ENCODE assay signal across 23 mouse cellular contexts in the genomic region with DNA sequence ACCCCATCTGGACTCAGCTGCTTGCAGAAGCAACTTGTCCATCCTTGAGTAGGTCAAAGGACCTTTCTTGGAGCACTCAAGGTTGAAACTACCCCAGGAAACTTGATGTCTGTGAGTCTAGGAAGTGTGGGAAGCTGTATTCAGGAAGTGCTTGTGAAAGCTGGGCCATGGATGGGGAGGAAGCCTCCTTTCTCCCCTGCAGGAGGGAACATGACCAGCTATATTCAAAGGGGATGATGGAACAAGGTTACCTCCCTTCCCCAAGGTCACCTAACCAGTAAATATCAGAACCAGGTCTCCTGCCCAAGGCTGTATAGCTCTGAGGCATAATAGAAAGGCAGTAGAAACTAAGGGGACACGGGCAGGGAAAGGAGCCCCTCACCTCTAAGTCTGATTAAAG.
"Had no signal": no experiment of that assay in that cellular context is flagged by ENCODE, and none has a peak within 500 bp of the region (broad histone marks: within the 10 kb centered on the region; RNA-seq: fewer than 3 reads in every experiment).

No protein-coding gene starts in this region.

- H3K27ac ChIP-seq: hindbrain, embryonic 13.5 days; hindbrain, embryonic 15.5 days; hindbrain, postnatal 0 days; kidney, embryonic 15.5 days; kidney, postnatal 0 days; limb, embryonic 13.5 days; limb, embryonic 15.5 days; liver, embryonic 12.5 days; liver, embryonic 14.5 days had no signal

- H3K4me3 ChIP-seq: hindbrain, embryonic 13.5 days; hindbrain, embryonic 15.5 days; kidney, embryonic 15.5 days; limb, embryonic 13.5 days; limb, embryonic 15.5 days; liver, embryonic 12.5 days had no signal

- H3K27me3 ChIP-seq: hindbrain, embryonic 15.5 days; kidney, embryonic 15.5 days; limb, embryonic 15.5 days had no signal

- H3K9me3 ChIP-seq: hindbrain, embryonic 13.5 days; hindbrain, embryonic 15.5 days; kidney, embryonic 15.5 days; limb, embryonic 13.5 days; limb, embryonic 15.5 days; liver, embryonic 12.5 days had no signal

- H3K36me3 ChIP-seq: hindbrain, embryonic 13.5 days; hindbrain, embryonic 15.5 days; kidney, embryonic 15.5 days; limb, embryonic 13.5 days; limb, embryonic 15.5 days; liver, embryonic 12.5 days had no signal

- H3K4me2 ChIP-seq: heart, embryonic 11.5 days; hindbrain, embryonic 13.5 days; hindbrain, embryonic 15.5 days; kidney, embryonic 15.5 days; limb, embryonic 13.5 days; limb, embryonic 15.5 days; liver, embryonic 12.5 days had no signal

- ATAC-seq: hindbrain, postnatal 0 days; intestine, embryonic 16.5 days; liver, embryonic 12.5 days had no signal

- DNase-seq: gastrocnemius, postnatal 14 days; gastrocnemius, postnatal 36 days; heart, adult 11 months; heart, postnatal 10 days; kidney, adult 11 months; kidney, adult 2 months; kidney, adult 9 months; kidney, postnatal 14 days; kidney, postnatal 36 days; layer of hippocampus, adult 9-11 months; layer of hippocampus, postnatal 36 days; left cerebral cortex, postnatal 4 days had no signal

- H3K4me1 ChIP-seq: hindbrain, embryonic 13.5 days; hindbrain, embryonic 15.5 days; kidney, embryonic 15.5 days; limb, embryonic 13.5 days; limb, embryonic 15.5 days; liver, embryonic 12.5 days had no signal

- H3K9ac ChIP-seq: hindbrain, embryonic 13.5 days; hindbrain, embryonic 15.5 days; kidney, embryonic 15.5 days; limb, embryonic 13.5 days; limb, embryonic 15.5 days; liver, embryonic 12.5 days; liver, embryonic 14.5 days had no signal
